Mouse (Mus musculus) embryonic facial prominence, embryonic 10.5 days (tissue): Measurements from ENCODE around the gene Bad. TPM values are rescaled to one million over a fixed set of nuclear protein-coding genes. Genes with fewer than 3 reads are reported as not detected.

ENCODE experiments used
- microRNA-seq: library from miRNA; unstranded; fragments of <30 nt; microRNA quantifications from one replicate; pipeline ENCODE4, GENCODE M21; 2017
- polyA plus RNA-seq: library from polyadenylated mRNA; unstranded; fragments of >200 nt; fragmentation: Nextera tagmentation; extraction: Ambion mirVana; gene quantifications from 2 replicates; pipeline ENCODE4 v1.2.1, GENCODE M21; 2016

Gene Bad
- polyA plus RNA-seq, 1 experiment from 2014 or later: 55.1 TPM

Small RNA genes within 50 kb of the gene (microRNA-seq; reads per million reads assigned to microRNA genes)
- gene Mir6990: 1.2 reads per million

Other genes with a start within 250 kb of the Bad start
- gene Rps6ka4, start 101.2 kb upstream of the Bad start, polyA plus RNA-seq: 5.3 and 7.0 TPM in 2 replicates
- 0.62 and 0.67 TPM in 2 replicates for gene Ccdc88b, start 83.7 kb upstream of the Bad start, polyA plus RNA-seq
- 150 and 168 TPM in 2 replicates for gene Trmt112, start 32.2 kb upstream of the Bad start, polyA plus RNA-seq
- 137 and 140 TPM in 2 replicates for gene Prdx5, start 31.8 kb upstream of the Bad start, polyA plus RNA-seq
- gene Esrra, start 20.0 kb upstream of the Bad start, polyA plus RNA-seq: 7.9 and 8.9 TPM in 2 replicates
- 0.68 and 0.74 TPM in 2 replicates for gene Catsperz, start 16.5 kb upstream of the Bad start, polyA plus RNA-seq
- gene Kcnk4, start 7.3 kb upstream of the Bad start, polyA plus RNA-seq: 0.23 TPM in 1 of 2 replicates, not detected in the other
- 26.9 and 27.5 TPM in 2 replicates for gene Gpr137, start 619 bp downstream of the Bad start, polyA plus RNA-seq
- gene Ppp1r14b, start 33.1 kb downstream of the Bad start, polyA plus RNA-seq: 217 and 235 TPM in 2 replicates
- gene Plcb3, start 34.6 kb downstream of the Bad start, polyA plus RNA-seq: 32.8 and 37.0 TPM in 2 replicates
- 100.0 and 101 TPM in 2 replicates for gene Fkbp2, start 38.6 kb downstream of the Bad start, polyA plus RNA-seq
- gene Vegfb, start 45.8 kb downstream of the Bad start, polyA plus RNA-seq: 36.0 and 36.9 TPM in 2 replicates
- 18.1 and 18.2 TPM in 2 replicates for gene Dnajc4, start 50.7 kb downstream of the Bad start, polyA plus RNA-seq
- gene Nudt22, start 54.3 kb downstream of the Bad start, polyA plus RNA-seq: 20.1 and 20.9 TPM in 2 replicates
- 8.3 and 8.8 TPM in 2 replicates for gene Trpt1, start 54.3 kb downstream of the Bad start, polyA plus RNA-seq
- gene Fermt3, start 77.6 kb downstream of the Bad start, polyA plus RNA-seq: 7.1 and 8.0 TPM in 2 replicates
- gene Stip1, start 98.1 kb downstream of the Bad start, polyA plus RNA-seq: 453 and 489 TPM in 2 replicates
- 5.0 and 5.4 TPM in 2 replicates for gene Macrod1, start 114.9 kb downstream of the Bad start, polyA plus RNA-seq
- 2.5 and 2.9 TPM in 2 replicates for gene Flrt1, start 163.9 kb downstream of the Bad start, polyA plus RNA-seq